9 mouse cellular contexts compared by ENCODE assay signal in the genomic region with DNA sequence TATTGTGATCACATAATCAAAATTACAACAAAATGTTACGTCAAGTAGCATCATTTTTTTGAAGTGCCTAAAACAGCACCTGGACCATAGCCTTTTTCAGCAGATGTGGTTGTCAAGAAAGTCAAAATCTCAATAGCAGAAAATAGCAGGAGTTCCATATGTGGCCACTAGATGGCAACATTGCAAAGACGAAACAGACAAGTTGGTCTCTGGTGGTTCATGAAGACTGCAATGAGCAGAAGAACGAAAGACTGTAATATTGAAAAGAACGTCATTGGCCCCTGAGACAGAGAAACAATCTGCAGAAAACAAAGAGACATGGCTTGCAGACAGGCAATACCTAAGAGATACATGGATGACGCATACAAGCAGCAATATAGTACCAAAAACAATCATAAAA. TPM values are rescaled to one million over a fixed set of nuclear protein-coding genes. Genes with fewer than 3 reads are reported as not detected.
DNase-seq lines count a peak whose midpoint lies in the region; TF ChIP-seq lines count a peak whose summit lies in the region.
"Had no signal": no experiment of that assay in that cellular context is flagged by ENCODE, and none has a peak within 500 bp of the region (broad histone marks: within the 10 kb centered on the region; RNA-seq: fewer than 3 reads in every experiment).

No protein-coding gene starts in this region.

- intact Hi-C loops in heart, postnatal 25 days (cut with DNase I), result no loop called here

- H3K4me1 ChIP-seq in ES-E14 (ENCODE audit: control insufficient read depth in 2 of 2, insufficient read depth in 2 of 2, low read length in 2 of 2, poor library complexity in 1 of 2), result no peaks in the 10 kb centered on the region

- no peak overlapping the region for H3K27ac ChIP-seq in ES-E14 (ENCODE audit: insufficient read depth, low read depth, low read length, poor library complexity, severe bottlenecking)

- H3K36me3 ChIP-seq in ES-E14 (ENCODE audit: control insufficient read depth, insufficient read depth, low read length, poor library complexity, severe bottlenecking), result no peaks in the 10 kb centered on the region

- DNase-seq in heart, adult 18-20 months, result peak; percentile 1 to 42
- no peak for DNase-seq in heart, postnatal 25 days (ENCODE audit: low spot score)
- DNase-seq in ES-E14 (ENCODE audit: low read depth, low spot score), result peak; percentile 38
- peak; percentile 55 for DNase-seq in cerebellum, adult 9-10 months
- peak; percentile 50 for DNase-seq in heart, postnatal 4 days
- peak; percentile 2 to 9 for DNase-seq in left cerebral cortex, adult 8-10 months (ENCODE audit: low spot score in 2 of 2)
- peak; percentile 21 for DNase-seq in neural tube, embryonic 10.5 days (ENCODE audit: extremely low spot score, low spot score)
- DNase-seq in ovary, postnatal 36 days (ENCODE audit: low spot score), result no peak

- H3K4me3 ChIP-seq in ES-E14 (ENCODE audit: insufficient read depth in 1 of 2, low read depth in 1 of 2, low read length in 2 of 2, poor library complexity in 1 of 2, severe bottlenecking in 1 of 2), result no peak overlapping the region

- in situ Hi-C loops in ES-E14 (cut with MboI; ENCODE audit: low sequenced_read_pairs in 2 of 2, unreplicated experiment in 2 of 2), result no loop called here

- H3K9me3 ChIP-seq in ES-E14 (ENCODE audit: control insufficient read depth, insufficient read depth, low read depth, low read length), result no peaks in the 10 kb centered on the region

- no peak overlapping the region for H3K9ac ChIP-seq in ES-E14 (ENCODE audit: insufficient read depth, low read depth, low read length, poor library complexity, severe bottlenecking)

TF ChIP-seq in ES-E14, 5 proteins besides CTCF, POLR2A, EP300 and RAD21:
- no peak for TF ChIP-seq CHD2 (IDR thresholded peaks at IDR 0.05; ENCODE audit: low read depth, low read length)
- TF ChIP-seq MAFK (IDR thresholded peaks at IDR 0.05; ENCODE audit: insufficient read depth, low read depth, low read length), result no peak
- no peak for TF ChIP-seq ZC3H11A (IDR thresholded peaks at IDR 0.05; ENCODE audit: borderline replicate concordance, low read depth, low read length)
- no peak for TF ChIP-seq HCFC1 (IDR thresholded peaks at IDR 0.05; ENCODE audit: borderline replicate concordance, insufficient read depth, low read length)
- TF ChIP-seq ZNF384 (IDR thresholded peaks at IDR 0.05; ENCODE audit: low read depth, low read length), result no peak

RNA-seq across cellular contexts. Expression of a gene that starts 42.1 kb away (rescaled TPM):
- not detected for total RNA-seq in heart, adult 18-20 months (2021)
- total RNA-seq in heart, postnatal 25 days (2021), result not detected
- not detected in 2 replicates for total RNA-seq in ES-E14 (2012; rRNA removed)
- not detected for total RNA-seq in heart, postnatal 4 days (2021)
- not detected for total RNA-seq in left cerebral cortex, adult 8-10 months (2022)
- total RNA-seq: layer of hippocampus, postnatal 36 days had no signal

Comparison
In these comparisons a context has a peak if more than half of its experiments do, and no peak if none do; other contexts are left out.
1. DNase-seq: peak in heart, adult 18-20 months (2 of 2), ES-E14 (single experiment), cerebellum, adult 9-10 months (single experiment), heart, postnatal 4 days (single experiment), left cerebral cortex, adult 8-10 months (2 of 2) and neural tube, embryonic 10.5 days (single experiment); none in heart, postnatal 25 days (single experiment) and ovary, postnatal 36 days (single experiment).